Mouse (Mus musculus) heart, adult 2 months (tissue): ENCODE measurements around the gene Mthfsd.

Experiments used
- CTCF ChIP-seq: fragments of 200-600 bp; IDR thresholded peaks from 2 replicates; pipeline ENCODE4 v1.8.1; 2022; ENCODE audit warnings: antibody characterized with exemption, mild to moderate bottlenecking, moderate library complexity
- POLR2A ChIP-seq: fragments of 200-500 bp; IDR thresholded peaks from 2 replicates; pipeline ENCODE4 v1.6.1; 2011; ENCODE audit warnings: mild to moderate bottlenecking, low read depth, low read length, control low read depth; ENCODE audit not compliant: insufficient read depth

GRCm38 (mm10) chr8:121152394-121152793 is 44.2 kb upstream of the Mthfsd start:
- TF ChIP-seq POLR2A (no peak), CTCF (no peak)
